Mouse (Mus musculus) kidney, embryonic 15.5 days (tissue): ENCODE results near the gene Tead1. TPM values are rescaled to one million over a fixed set of nuclear protein-coding genes. Genes with fewer than 3 reads are reported as not detected.

ENCODE experiments used
- ATAC-seq: fragments of 200-750 bp; cut with Nextera tagmentation; replicated peaks from 2 replicates; pipeline ENCODE4 v1.8.0; 2017; ENCODE audit warnings: moderate TSS enrichment; ENCODE audit not compliant: low FRiP score
- H3K27ac ChIP-seq: fragments of 300-500 bp; sonication (generic); 2 replicates; pipeline ENCODE4 v1.5.1; 2015; ENCODE audit warnings: mild to moderate bottlenecking, inconsistent platforms
- H3K27me3 ChIP-seq: fragments of 300-500 bp; sonication (generic); 2 replicates; pipeline ENCODE4 v1.6.1; 2015; ENCODE audit warnings: inconsistent platforms
- H3K36me3 ChIP-seq: fragments of 300-500 bp; sonication (generic); 2 replicates; pipeline ENCODE4 v1.6.1; 2015; ENCODE audit warnings: inconsistent platforms
- H3K4me1 ChIP-seq: fragments of 300-500 bp; sonication (generic); 2 replicates; pipeline ENCODE4 v1.6.1; 2015; ENCODE audit warnings: inconsistent platforms
- H3K4me2 ChIP-seq: fragments of 300-500 bp; sonication (generic); 2 replicates; pipeline ENCODE4 v1.6.1; 2015; ENCODE audit warnings: moderate library complexity, mild to moderate bottlenecking, inconsistent platforms
- H3K4me3 ChIP-seq: fragments of 300-500 bp; sonication (generic); replicated peaks from 2 replicates; pipeline ENCODE4 v1.5.1; 2015; ENCODE audit warnings: mild to moderate bottlenecking, inconsistent platforms
- H3K9ac ChIP-seq: fragments of 300-500 bp; sonication (generic); 2 replicates; pipeline ENCODE4 v1.6.1; 2015; ENCODE audit warnings: mild to moderate bottlenecking, inconsistent platforms
- H3K9me3 ChIP-seq: fragments of 300-500 bp; sonication (generic); replicated peaks from 2 replicates; pipeline ENCODE4 v1.6.1; 2016; ENCODE audit warnings: inconsistent platforms
- WGBS: fragments of 180-500 bp; shearing (Covaris S2); methylation state at CpG from one replicate; pipeline ENCODE4 v1.1.7; 2015; ENCODE audit warnings: mixed read lengths; 5-methylcytosine and 5-hydroxymethylcytosine counted together
- polyA plus RNA-seq: library from polyadenylated mRNA; unstranded; fragments of >200 nt; fragmentation: Nextera tagmentation; extraction: Ambion mirVana; gene quantifications from 2 replicates; pipeline ENCODE4 v1.2.1, GENCODE M21; 2015

Tead1 gene
- polyA plus RNA-seq, 1 experiment from 2014 or later = 30.4 TPM

- Histone ChIP-seq H3K4me2 (peak overlapping the region; percentile 28), H3K27ac (peak overlapping the region; percentile 95)
- ATAC-seq = peak; percentile 57
These were observed 62.7 kb downstream of the Tead1 start for GRCm38 (mm10) chr7:112741790-112742189.

DNA sequence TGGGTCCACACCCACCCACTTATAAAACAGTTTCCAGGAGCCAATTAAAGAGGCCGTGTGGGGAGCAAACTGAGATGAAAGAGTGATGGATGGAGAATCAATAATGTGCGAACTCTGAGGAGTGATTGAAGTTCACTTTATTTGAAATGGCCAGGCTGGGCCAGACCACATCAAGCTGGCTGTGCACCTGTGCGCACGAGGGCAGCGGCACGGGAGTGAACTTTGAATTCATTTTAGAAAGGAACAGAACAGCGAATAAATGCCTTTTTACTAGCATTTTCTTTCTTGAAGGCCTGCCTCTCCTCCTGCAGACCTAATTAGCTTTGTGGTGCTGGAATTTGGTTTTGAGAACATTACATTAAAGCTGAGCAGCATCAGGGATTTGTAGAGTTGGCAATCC lies 63.9 kb downstream of the Tead1 start:
- ATAC-seq = no peak
- peak overlapping the region; percentile 37 for H3K4me2 ChIP-seq
- H3K27ac ChIP-seq = peak overlapping the region; percentile 95
- 0 out of 2 replicates have a peak overlapping the region, but pooled peaks have one; percentile 5 for H3K9ac ChIP-seq
- no peak overlapping the region for H3K4me3 ChIP-seq
- no peaks in the 10 kb centered on the region for H3K27me3 ChIP-seq
- 26% methylated on average over 7 of the region's 7 CpGs for WGBS
- no peaks in the 10 kb centered on the region for H3K36me3 ChIP-seq
- H3K9me3 ChIP-seq = no peaks in the 10 kb centered on the region
- peaks cover 87% of the 10 kb centered on the region for H3K4me1 ChIP-seq

More at GRCm38 (mm10) chr7:112741790-112742189, 62.7 kb downstream of the Tead1 start:
- WGBS = 25% methylated on average over 12 of the region's 12 CpGs
- Histone ChIP-seq H3K9ac (no peak overlapping the region), H3K4me3 (no peak overlapping the region), H3K4me1 (peaks cover 84% of the 10 kb centered on the region), H3K9me3 (no peaks in the 10 kb centered on the region), H3K36me3 (no peaks in the 10 kb centered on the region), H3K27me3 (no peaks in the 10 kb centered on the region)

GRCm38 (mm10) chr7:112743621-112744395 lies 64.7 kb downstream of the Tead1 start:
- no peaks in the 10 kb centered on the region for H3K27me3 ChIP-seq
- peak; percentile 94 for ATAC-seq
- H3K27ac ChIP-seq = peak overlapping the region; percentile 95
- H3K4me3 ChIP-seq = no peak overlapping the region
- H3K4me1 ChIP-seq = peaks cover 89% of the 10 kb centered on the region
- WGBS = 5% methylated on average over 11 of the region's 11 CpGs
- H3K9me3 ChIP-seq = no peaks in the 10 kb centered on the region
- H3K4me2 ChIP-seq = peak overlapping the region; percentile 37
- no peaks in the 10 kb centered on the region for H3K36me3 ChIP-seq
- H3K9ac ChIP-seq = 0 out of 2 replicates have a peak overlapping the region, but pooled peaks have one; percentile 5

DNA sequence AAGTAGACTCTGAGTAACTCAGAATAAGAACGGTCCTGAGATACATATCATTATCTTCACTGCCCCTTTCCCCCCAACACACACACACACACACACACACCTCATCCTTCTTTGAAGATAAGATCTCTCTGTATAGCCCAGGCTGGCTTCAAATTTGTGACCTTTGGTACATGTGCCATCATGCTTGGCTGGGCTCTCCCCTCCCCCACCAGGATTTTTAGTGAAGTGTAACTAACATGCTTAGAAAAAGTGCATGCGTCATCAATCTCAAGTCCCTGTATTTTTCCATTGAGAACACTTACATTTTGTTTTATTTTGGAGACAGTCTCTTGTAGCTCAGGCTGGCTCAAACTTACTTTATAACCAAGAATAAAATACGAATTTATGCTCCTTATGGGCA lies 68.1 kb downstream of the Tead1 start:
- no peak overlapping the region for H3K4me2 ChIP-seq
- H3K27me3 ChIP-seq = no peaks in the 10 kb centered on the region
- H3K9ac ChIP-seq = no peak overlapping the region
- 49% methylated on average over 3 of the region's 3 CpGs for WGBS
- no peaks in the 10 kb centered on the region for H3K36me3 ChIP-seq
- peaks cover 75% of the 10 kb centered on the region for H3K4me1 ChIP-seq
- no peaks in the 10 kb centered on the region for H3K9me3 ChIP-seq
- ATAC-seq = no peak
- H3K27ac ChIP-seq = peak overlapping the region; percentile 63
- no peak overlapping the region for H3K4me3 ChIP-seq

- 85% methylated on average over 3 of the region's 3 CpGs for WGBS
- no peak for ATAC-seq
- Histone ChIP-seq H3K4me3 (no peak overlapping the region), H3K9ac (no peak overlapping the region), H3K27ac (0 out of 2 replicates have a peak overlapping the region, but pooled peaks have one; percentile 14), H3K4me1 (peaks cover 74% of the 10 kb centered on the region), H3K9me3 (no peaks in the 10 kb centered on the region), H3K36me3 (no peaks in the 10 kb centered on the region), H3K4me2 (no peak overlapping the region), H3K27me3 (no peaks in the 10 kb centered on the region)
These were observed 68.7 kb downstream of the Tead1 start for GRCm38 (mm10) chr7:112747836-112748235.

DNA sequence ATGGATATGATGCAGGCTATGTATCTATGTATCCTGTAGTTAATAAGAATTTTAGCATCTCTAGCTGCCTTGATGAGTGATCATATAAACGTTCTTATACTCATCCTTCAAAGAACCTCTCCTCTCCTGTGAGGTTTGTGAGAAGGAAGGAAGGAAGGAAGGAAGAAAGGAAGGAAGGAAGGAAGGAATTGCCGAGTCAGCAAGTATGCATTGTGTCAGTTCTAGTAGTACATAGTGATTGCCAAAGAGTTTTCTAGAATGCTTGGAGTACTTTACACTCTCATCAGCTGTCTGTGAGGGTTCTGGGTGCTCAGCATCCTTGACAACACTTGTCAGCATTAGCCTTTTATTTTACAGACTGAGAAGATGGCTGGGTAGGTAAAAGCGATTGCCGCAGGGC lies 69.2 kb downstream of the Tead1 start:
- H3K27me3 ChIP-seq = no peaks in the 10 kb centered on the region
- H3K4me1 ChIP-seq = peaks cover 73% of the 10 kb centered on the region
- H3K9me3 ChIP-seq = no peaks in the 10 kb centered on the region
- WGBS = 81% methylated on average over 4 of the region's 4 CpGs
- H3K4me3 ChIP-seq = no peak overlapping the region
- no peak overlapping the region for H3K4me2 ChIP-seq
- no peak overlapping the region for H3K9ac ChIP-seq
- H3K36me3 ChIP-seq = no peaks in the 10 kb centered on the region
- peak overlapping the region; percentile 24; the same call in 1 of the 2 replicates for H3K27ac ChIP-seq
- no peak for ATAC-seq

GRCm38 (mm10) chr7:112750101-112750500 lies 71.0 kb downstream of the Tead1 start:
- H3K4me2 ChIP-seq = no peak overlapping the region
- H3K27me3 ChIP-seq = no peaks in the 10 kb centered on the region
- H3K9me3 ChIP-seq = no peaks in the 10 kb centered on the region
- no peak for ATAC-seq
- H3K4me3 ChIP-seq = no peak overlapping the region
- WGBS = 63% methylated on average over 9 of the region's 9 CpGs
- H3K9ac ChIP-seq = no peak overlapping the region
- peaks cover 65% of the 10 kb centered on the region for H3K4me1 ChIP-seq
- H3K27ac ChIP-seq = no peak overlapping the region
- no peaks in the 10 kb centered on the region for H3K36me3 ChIP-seq

- ATAC-seq = no peak
- 93% methylated on average over 6 of the region's 6 CpGs for WGBS
- Histone ChIP-seq H3K4me3 (no peak overlapping the region), H3K4me1 (peaks cover 61% of the 10 kb centered on the region), H3K27ac (no peak overlapping the region), H3K27me3 (no peaks in the 10 kb centered on the region), H3K9me3 (no peaks in the 10 kb centered on the region), H3K4me2 (no peak overlapping the region), H3K36me3 (no peaks in the 10 kb centered on the region), H3K9ac (no peak overlapping the region)
These were observed 73.2 kb downstream of the Tead1 start for GRCm38 (mm10) chr7:112752311-112752710.

DNA sequence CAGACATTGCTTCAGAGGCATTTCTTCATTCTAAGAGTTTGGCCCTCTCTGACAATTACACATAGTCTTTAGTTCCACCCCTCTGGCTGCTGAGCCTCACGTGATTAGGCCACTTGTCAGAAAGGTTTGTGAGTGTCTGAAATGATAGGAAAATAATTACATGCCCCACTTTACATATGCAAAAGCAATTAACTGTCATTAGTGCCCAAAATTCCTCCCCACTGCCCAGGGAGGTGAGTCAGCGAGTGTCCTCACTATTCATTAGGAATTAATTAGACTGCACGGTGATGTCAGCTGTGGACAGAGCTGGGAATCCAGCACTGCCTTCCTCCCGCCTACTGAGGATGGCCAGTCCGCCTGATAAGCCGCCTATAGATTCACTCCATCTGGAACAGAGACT lies 74.2 kb downstream of the Tead1 start:
- no peaks in the 10 kb centered on the region for H3K9me3 ChIP-seq
- H3K27ac ChIP-seq = no peak overlapping the region
- H3K9ac ChIP-seq = no peak overlapping the region
- peaks cover 62% of the 10 kb centered on the region for H3K4me1 ChIP-seq
- no peaks in the 10 kb centered on the region for H3K36me3 ChIP-seq
- no peak overlapping the region for H3K4me2 ChIP-seq
- ATAC-seq = 0 out of 2 replicates have a peak, but pooled peaks have one; percentile 47
- no peaks in the 10 kb centered on the region for H3K27me3 ChIP-seq
- no peak overlapping the region for H3K4me3 ChIP-seq
- 61% methylated on average over 6 of the region's 6 CpGs for WGBS

- Histone ChIP-seq H3K4me3 (no peak overlapping the region), H3K9ac (no peak overlapping the region), H3K4me2 (no peak overlapping the region), H3K9me3 (no peaks in the 10 kb centered on the region), H3K4me1 (peaks cover 91% of the 10 kb centered on the region), H3K36me3 (peaks cover 9% of the 10 kb centered on the region; the same call in 1 of the 2 replicates), H3K27me3 (no peaks in the 10 kb centered on the region), H3K27ac (peak overlapping the region; percentile 29; the same call in 1 of the 2 replicates)
- 75% methylated on average over 23 of the region's 23 CpGs for WGBS
- no peak for ATAC-seq
These were observed 80.3 kb downstream of the Tead1 start for GRCm38 (mm10) chr7:112759359-112759975.

GRCm38 (mm10) chr7:112760293-112760692 lies 81.2 kb downstream of the Tead1 start:
- H3K4me3 ChIP-seq = no peak overlapping the region
- H3K4me1 ChIP-seq = peaks cover 91% of the 10 kb centered on the region
- H3K27me3 ChIP-seq = no peaks in the 10 kb centered on the region
- H3K27ac ChIP-seq = peak overlapping the region; percentile 60; the same call in 1 of the 2 replicates
- H3K4me2 ChIP-seq = no peak overlapping the region
- no peak for ATAC-seq
- peaks cover 9% of the 10 kb centered on the region; the same call in 1 of the 2 replicates for H3K36me3 ChIP-seq
- WGBS = 67% methylated on average over 3 of the region's 3 CpGs
- H3K9me3 ChIP-seq = no peaks in the 10 kb centered on the region
- no peak overlapping the region for H3K9ac ChIP-seq

GRCm38 (mm10) chr7:112760782-112761181 lies 81.7 kb downstream of the Tead1 start:
- peak; percentile 69 for ATAC-seq
- Histone ChIP-seq H3K9ac (no peak overlapping the region), H3K36me3 (peaks cover 9% of the 10 kb centered on the region; the same call in 1 of the 2 replicates), H3K27me3 (no peaks in the 10 kb centered on the region), H3K4me1 (peaks cover 89% of the 10 kb centered on the region), H3K4me3 (no peak overlapping the region), H3K27ac (peak overlapping the region; percentile 60), H3K4me2 (no peak overlapping the region), H3K9me3 (no peaks in the 10 kb centered on the region)
- 37% methylated on average over 8 of the region's 8 CpGs for WGBS
